Mouse (Mus musculus): ENCODE results near the gene Gm17409.
A peak's percentile ranks its signal among the peaks of the same experiment; 100 is the strongest.

Gm17409 gene

GRCm38 (mm10) chr2:58485152-58485551 is 15.2 kb downstream of the Gm17409 start:
- DNase-seq = no peak

GRCm38 (mm10) chr2:58485683-58486082 is 15.8 kb downstream of the Gm17409 start:
- DNase-seq = no peak

GRCm38 (mm10) chr2:58486441-58487278 is 16.7 kb downstream of the Gm17409 start:
- no peak for DNase-seq

GRCm38 (mm10) chr2:58487279-58487560 is 17.3 kb downstream of the Gm17409 start:
- no peak for DNase-seq

- DNase-seq = no peak
These were observed 18.5 kb downstream of the Gm17409 start for GRCm38 (mm10) chr2:58488404-58488803.

- peak; percentile 43 for DNase-seq
These were observed 19.4 kb downstream of the Gm17409 start for GRCm38 (mm10) chr2:58489275-58489674.

GRCm38 (mm10) chr2:58493685-58494635 is 24.0 kb downstream of the Gm17409 start:
- DNase-seq = no peak

GRCm38 (mm10) chr2:58495271-58495670 is 25.4 kb downstream of the Gm17409 start:
- DNase-seq = no peak

GRCm38 (mm10) chr2:58496647-58497410 is 26.9 kb downstream of the Gm17409 start:
- DNase-seq = no peak

- no peak for DNase-seq
These were observed 35.6 kb downstream of the Gm17409 start for GRCm38 (mm10) chr2:58505306-58506090.

GRCm38 (mm10) chr2:58510192-58510591 is 40.3 kb downstream of the Gm17409 start:
- no peak for DNase-seq

GRCm38 (mm10) chr2:58513212-58513611 is 43.3 kb downstream of the Gm17409 start:
- DNase-seq = no peak

- DNase-seq = no peak
These were observed 44.6 kb downstream of the Gm17409 start for GRCm38 (mm10) chr2:58514489-58514888.

GRCm38 (mm10) chr2:58516000-58516399 is 46.1 kb downstream of the Gm17409 start:
- no peak for DNase-seq

- no peak for DNase-seq
These were observed 47.0 kb downstream of the Gm17409 start for GRCm38 (mm10) chr2:58516920-58517319.

- DNase-seq = no peak
These were observed 48.6 kb downstream of the Gm17409 start for GRCm38 (mm10) chr2:58518517-58518916.

All from cerebellum, adult 11-12 months (tissue).